In genomic region chr15:100600696-100601272, GRCm38 (mm10) we compare ENCODE assay signal across 8 mouse cellular contexts. TPM values are rescaled to one million over a fixed set of nuclear protein-coding genes. Genes with fewer than 3 reads are reported as not detected.
DNase-seq lines count a peak whose midpoint lies in the region; ATAC-seq and TF ChIP-seq lines count a peak whose summit lies in the region.
"Had no signal": no experiment of that assay in that cellular context is flagged by ENCODE, and none has a peak within 500 bp of the region (broad histone marks: within the 10 kb centered on the region; RNA-seq: fewer than 3 reads in every experiment).

No protein-coding gene starts in this region.

- no peak for ATAC-seq in lung, embryonic 14.5 days (ENCODE audit: insufficient read depth)
- ATAC-seq in forebrain, embryonic 15.5 days (replicated peaks): no peak
- no peak for ATAC-seq in limb, embryonic 11.5 days (ENCODE audit: insufficient number of reproducible peaks, low FRiP score, low TSS enrichment, low read depth)
- ATAC-seq in neural tube, embryonic 15.5 days (ENCODE audit: low FRiP score): no peak

- no peak for DNase-seq in lung, embryonic 14.5 days
- DNase-seq in lung, adult 18-20 months: no peak
- peak; percentile 28 for DNase-seq in limb, embryonic 11.5 days (ENCODE audit: low spot score)
- no peak for DNase-seq in frontal cortex, adult 2 months (ENCODE audit: extremely low spot score in 1 of 2, low spot score in 1 of 2)
- DNase-seq in cerebellum, adult 9-10 months: no peak

- H3K4me3 ChIP-seq in lung, embryonic 14.5 days (ENCODE audit: low read depth, low read length): peak overlapping the region; percentile 77; the same call in 1 of the 2 replicates
- peak overlapping the region; percentile 90 for H3K4me3 ChIP-seq in forebrain, embryonic 15.5 days
- no peak overlapping the region for H3K4me3 ChIP-seq in limb, embryonic 11.5 days (ENCODE audit: low read depth, low read length)
- peak overlapping the region; percentile 78 for H3K4me3 ChIP-seq in neural tube, embryonic 15.5 days (replicated peaks)

- H3K4me2 ChIP-seq in lung, embryonic 14.5 days: peak overlapping the region; percentile 98
- H3K4me2 ChIP-seq in forebrain, embryonic 15.5 days (replicated peaks): peak overlapping the region; percentile 88
- no peak overlapping the region; the same call in 1 of the 2 replicates for H3K4me2 ChIP-seq in limb, embryonic 11.5 days (ENCODE audit: low read depth, severe bottlenecking)
- peak overlapping the region; percentile 90 for H3K4me2 ChIP-seq in neural tube, embryonic 15.5 days

- H3K9ac ChIP-seq in lung, embryonic 14.5 days: no peak overlapping the region
- H3K9ac ChIP-seq in forebrain, embryonic 15.5 days (replicated peaks): no peak overlapping the region
- no peak overlapping the region for H3K9ac ChIP-seq in limb, embryonic 11.5 days (ENCODE audit: low read length)
- H3K9ac ChIP-seq in neural tube, embryonic 15.5 days (replicated peaks): no peak overlapping the region

- peaks cover 25% of the 10 kb centered on the region for H3K27me3 ChIP-seq in lung, embryonic 14.5 days (ENCODE audit: insufficient read depth, low read length)
- H3K27me3 ChIP-seq in forebrain, embryonic 15.5 days: peaks cover 3% of the 10 kb centered on the region; the same call in 1 of the 2 replicates
- H3K27me3 ChIP-seq in limb, embryonic 11.5 days (ENCODE audit: control insufficient read depth, insufficient read depth, low read length): peaks cover 40% of the 10 kb centered on the region
- H3K27me3 ChIP-seq in neural tube, embryonic 15.5 days (replicated peaks): 0 out of 2 replicates have a peak, but pooled peaks cover 3% of the 10 kb centered on the region
- H3K27me3 ChIP-seq: Patski had no signal

- no peak overlapping the region for H3K27ac ChIP-seq in lung, embryonic 14.5 days (ENCODE audit: low read depth)
- no peak overlapping the region for H3K27ac ChIP-seq in forebrain, embryonic 15.5 days (replicated peaks)
- no peak overlapping the region for H3K27ac ChIP-seq in limb, embryonic 11.5 days (replicated peaks; ENCODE audit: low read depth, low read length)
- H3K27ac ChIP-seq in neural tube, embryonic 15.5 days (replicated peaks): no peak overlapping the region

- no peak for TF ChIP-seq CTCF in lung, embryonic 14.5 days (IDR thresholded peaks at IDR 0.05; ENCODE audit: low read depth)

- no peaks in the 10 kb centered on the region for H3K36me3 ChIP-seq in lung, embryonic 14.5 days (ENCODE audit: insufficient read depth)
- H3K36me3 ChIP-seq in forebrain, embryonic 15.5 days: no peaks in the 10 kb centered on the region
- no peaks in the 10 kb centered on the region for H3K36me3 ChIP-seq in limb, embryonic 11.5 days (ENCODE audit: control insufficient read depth, insufficient read depth, low read length)
- H3K36me3 ChIP-seq in neural tube, embryonic 15.5 days: no peaks in the 10 kb centered on the region

- 13% methylated on average over 21 of the region's 21 CpGs for WGBS in lung, embryonic 14.5 days
- 20% methylated on average over 21 of the region's 21 CpGs for WGBS in forebrain, embryonic 15.5 days
- WGBS in limb, embryonic 11.5 days: 12% methylated on average over 21 of the region's 21 CpGs
- 17% methylated on average over 21 of the region's 21 CpGs for WGBS in neural tube, embryonic 15.5 days

- H3K9me3 ChIP-seq in lung, embryonic 14.5 days (ENCODE audit: low read depth, low read length): no peaks in the 10 kb centered on the region
- H3K9me3 ChIP-seq in forebrain, embryonic 15.5 days: no peaks in the 10 kb centered on the region
- no peaks in the 10 kb centered on the region for H3K9me3 ChIP-seq in limb, embryonic 11.5 days (ENCODE audit: control insufficient read depth, low read length)
- no peaks in the 10 kb centered on the region for H3K9me3 ChIP-seq in neural tube, embryonic 15.5 days (replicated peaks)

- peaks cover 4% of the 10 kb centered on the region; the same call in 1 of the 2 replicates for H3K4me1 ChIP-seq in lung, embryonic 14.5 days (ENCODE audit: insufficient read depth)
- peaks cover 35% of the 10 kb centered on the region for H3K4me1 ChIP-seq in forebrain, embryonic 15.5 days
- 0 out of 2 replicates have a peak, but pooled peaks cover 2% of the 10 kb centered on the region for H3K4me1 ChIP-seq in limb, embryonic 11.5 days (ENCODE audit: control insufficient read depth, insufficient read depth, low read length)
- H3K4me1 ChIP-seq in neural tube, embryonic 15.5 days: peaks cover 32% of the 10 kb centered on the region

RNA-seq across cellular contexts. Expression of gene Pou6f1, which starts 1.0 kb away (rescaled TPM):
- polyA plus RNA-seq in lung, embryonic 14.5 days (2014; fragmentation: Nextera tagmentation; extraction: Ambion mirVana): 6.5 and 7.6 TPM in 2 replicates
- 50.4 and 51.3 TPM in 2 replicates for polyA plus RNA-seq in forebrain, embryonic 15.5 days (2015; fragmentation: Nextera tagmentation; extraction: Ambion mirVana)
- polyA plus RNA-seq in limb, embryonic 11.5 days (2014; fragmentation: Nextera tagmentation; extraction: Ambion mirVana): 3.9 and 4.2 TPM in 2 replicates
- 26.0 and 32.4 TPM in 2 replicates for polyA plus RNA-seq in neural tube, embryonic 15.5 days (2015; fragmentation: Nextera tagmentation; extraction: Ambion mirVana)
- 101 and 105 TPM in 2 replicates for polyA plus RNA-seq in frontal cortex, adult 2 months (2012; rRNA removed)

RNA-seq across cellular contexts. Expression of gene Dazap2, which starts 14.4 kb away (rescaled TPM):
- 210 and 231 TPM in 2 replicates for polyA plus RNA-seq in lung, embryonic 14.5 days (2014; fragmentation: Nextera tagmentation; extraction: Ambion mirVana)
- polyA plus RNA-seq in forebrain, embryonic 15.5 days (2015; fragmentation: Nextera tagmentation; extraction: Ambion mirVana): 155 and 161 TPM in 2 replicates
- 196 and 201 TPM in 2 replicates for polyA plus RNA-seq in limb, embryonic 11.5 days (2014; fragmentation: Nextera tagmentation; extraction: Ambion mirVana)
- polyA plus RNA-seq in neural tube, embryonic 15.5 days (2015; fragmentation: Nextera tagmentation; extraction: Ambion mirVana): 99.3 and 144 TPM in 2 replicates
- polyA plus RNA-seq in frontal cortex, adult 2 months (2012; rRNA removed): 210 and 220 TPM in 2 replicates

RNA-seq across cellular contexts. Expression of gene Smagp, which starts 36.0 kb away (rescaled TPM):
- polyA plus RNA-seq in lung, embryonic 14.5 days (2014; fragmentation: Nextera tagmentation; extraction: Ambion mirVana): 9.5 and 11.9 TPM in 2 replicates
- polyA plus RNA-seq in forebrain, embryonic 15.5 days (2015; fragmentation: Nextera tagmentation; extraction: Ambion mirVana): 1.8 and 2.5 TPM in 2 replicates
- 4.7 and 5.4 TPM in 2 replicates for polyA plus RNA-seq in limb, embryonic 11.5 days (2014; fragmentation: Nextera tagmentation; extraction: Ambion mirVana)
- polyA plus RNA-seq in neural tube, embryonic 15.5 days (2015; fragmentation: Nextera tagmentation; extraction: Ambion mirVana): 3.0 and 7.4 TPM in 2 replicates
- polyA plus RNA-seq in frontal cortex, adult 2 months (2012; rRNA removed): 4.5 and 5.3 TPM in 2 replicates

RNA-seq across cellular contexts. Expression of gene Tfcp2, which starts 49.0 kb away (rescaled TPM):
- polyA plus RNA-seq in lung, embryonic 14.5 days (2014; fragmentation: Nextera tagmentation; extraction: Ambion mirVana): 23.0 and 25.5 TPM in 2 replicates
- polyA plus RNA-seq in forebrain, embryonic 15.5 days (2015; fragmentation: Nextera tagmentation; extraction: Ambion mirVana): 30.0 and 33.6 TPM in 2 replicates
- 29.3 and 30.1 TPM in 2 replicates for polyA plus RNA-seq in limb, embryonic 11.5 days (2014; fragmentation: Nextera tagmentation; extraction: Ambion mirVana)
- 32.4 and 34.8 TPM in 2 replicates for polyA plus RNA-seq in neural tube, embryonic 15.5 days (2015; fragmentation: Nextera tagmentation; extraction: Ambion mirVana)
- polyA plus RNA-seq in frontal cortex, adult 2 months (2012; rRNA removed): 20.8 and 22.3 TPM in 2 replicates
